Mouse (Mus musculus) left cerebral cortex, adult 2 months (tissue): ENCODE data around the gene Asic2. TPM values are rescaled to one million over a fixed set of nuclear protein-coding genes. Genes with fewer than 3 reads are reported as not detected.

ENCODE experiments used
- DNase-seq, 2 experiments: peaks; one replicate each; pipeline ENCODE4 v3.0.0; 2021 to 2022; ENCODE audit warnings: low spot score in 2 of 2, mixed read lengths in 1 of 2; ENCODE audit errors: extremely low spot score in 1 of 2
- H3K27ac ChIP-seq: fragments of 200-600 bp; 2 replicates; pipeline ENCODE4 v1.8.1; 2022
- H3K4me3 ChIP-seq: fragments of 200-600 bp; 2 replicates; pipeline ENCODE4 v1.8.1; 2022
- CTCF ChIP-seq: fragments of 200-600 bp; IDR thresholded peaks from 2 replicates; pipeline ENCODE4 v1.8.1; 2022; ENCODE audit warnings: antibody characterized with exemption, mild to moderate bottlenecking, moderate library complexity
- intact Hi-C: fragments of 180-260 bp; cut with DNase I; formaldehyde crosslinking; loops from one replicate; pipeline ENCODE4 v1.15.1; 2025
- total RNA-seq, 2 experiments: library from RNA; stranded (reverse); gene quantifications; 2 replicates each; pipeline ENCODE4 v1.2.3; 2021

Asic2 gene
- total RNA-seq, 2 experiments from 2014 or later, result 65.7 to 75.2 TPM

DNA sequence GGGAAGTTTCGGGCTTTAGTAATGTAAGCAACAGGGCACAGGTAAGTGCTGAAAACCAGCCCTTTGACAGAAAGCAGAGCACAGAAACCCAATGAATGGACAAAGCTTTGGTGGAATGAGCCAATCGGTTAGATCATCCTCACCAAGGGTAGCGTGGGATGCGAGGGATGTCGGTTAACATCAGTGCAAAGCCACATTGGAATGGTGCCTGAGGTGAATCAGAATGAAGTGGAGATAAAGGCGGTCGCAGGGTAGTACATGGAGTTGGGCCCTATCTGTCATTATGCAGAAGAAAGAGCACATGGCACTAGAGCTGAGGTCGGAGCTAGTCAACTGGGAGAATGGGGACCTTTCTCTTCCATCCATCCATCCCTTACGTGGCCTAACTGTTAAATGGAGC, 383.8 kb downstream of the Asic2 start:
- TF ChIP-seq CTCF, result no peak
- intact Hi-C loops, result loop anchor here (10.0 kb wide), 1 partner anchor 760 kb away; no protein-coding TSS in a partner anchor
- DNase-seq, result no peak
- H3K4me3 ChIP-seq, result no peak overlapping the region
- no peak overlapping the region for H3K27ac ChIP-seq

- Histone ChIP-seq H3K4me3 (no peak overlapping the region), H3K27ac (no peak overlapping the region)
- peak; percentile 35 for TF ChIP-seq CTCF
- intact Hi-C loops, result loop anchor here (10.0 kb wide), 1 partner anchor 758 kb away; no protein-coding TSS in a partner anchor
- DNase-seq, result no peak
Measured at GRCm38 (mm10) chr11:81583195-81583594, 385.1 kb downstream of the Asic2 start.

GRCm38 (mm10) chr11:81582161-81582560, 386.1 kb downstream of the Asic2 start:
- no peak for TF ChIP-seq CTCF
- intact Hi-C loops, result loop anchor here (10.0 kb wide), 1 partner anchor 757 kb away; no protein-coding TSS in a partner anchor

GRCm38 (mm10) chr11:81579753-81580152, 388.5 kb downstream of the Asic2 start:
- no peak for TF ChIP-seq CTCF
- H3K4me3 ChIP-seq, result no peak overlapping the region
- intact Hi-C loops, result loop anchor here (10.0 kb wide), 1 partner anchor 755 kb away; no protein-coding TSS in a partner anchor
- no peak for DNase-seq
- H3K27ac ChIP-seq, result no peak overlapping the region

More at GRCm38 (mm10) chr11:81582161-81582560, 386.1 kb downstream of the Asic2 start:
- no peak overlapping the region for H3K27ac ChIP-seq
- H3K4me3 ChIP-seq, result no peak overlapping the region
- no peak for DNase-seq

DNA sequence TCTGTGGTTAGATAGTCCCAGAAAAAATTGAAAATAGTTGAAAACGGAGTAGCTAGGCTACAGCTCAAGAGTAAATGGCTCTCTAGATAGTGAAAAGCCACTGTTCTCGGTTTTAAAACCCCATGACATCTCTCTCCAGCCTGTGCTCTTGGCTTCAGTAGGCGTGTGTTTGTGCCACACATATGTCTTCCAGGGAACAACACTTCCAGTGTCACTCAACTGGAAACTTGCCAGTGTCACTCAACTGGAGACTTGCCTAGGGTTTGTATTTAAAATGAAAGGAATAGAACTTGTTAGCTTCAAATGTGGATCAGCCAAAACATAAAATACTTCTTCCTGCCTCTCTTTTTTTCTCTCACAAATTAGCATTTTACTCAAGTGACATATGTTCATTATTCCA, 397.9 kb downstream of the Asic2 start:
- Histone ChIP-seq H3K4me3 (no peak overlapping the region), H3K27ac (no peak overlapping the region)
- DNase-seq, result no peak
- intact Hi-C loops, result no loop called here
- no peak for TF ChIP-seq CTCF

- no peak for TF ChIP-seq CTCF
- intact Hi-C loops, result no loop called here
Measured at GRCm38 (mm10) chr11:81564857-81565256, 403.4 kb downstream of the Asic2 start.

DNA sequence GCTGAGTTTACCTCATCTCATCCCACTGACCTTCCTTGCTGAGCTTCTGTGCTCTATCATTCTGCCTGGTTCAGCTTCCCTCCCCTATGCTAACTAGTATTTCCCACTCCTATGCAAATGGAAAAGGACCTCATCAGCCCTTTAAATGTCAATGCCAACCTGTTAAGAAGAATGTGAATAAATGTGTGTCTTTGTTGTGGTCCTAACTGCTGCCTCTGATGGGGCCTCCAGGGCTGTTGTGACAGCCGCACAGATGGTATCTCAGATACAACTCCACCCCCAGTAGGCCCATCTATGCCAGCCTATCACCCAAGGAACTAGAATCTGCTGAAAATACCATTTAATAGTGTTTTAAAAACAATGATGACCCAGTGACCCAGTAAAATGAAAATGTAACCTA, 407.9 kb downstream of the Asic2 start:
- no peak overlapping the region for H3K27ac ChIP-seq
- no peak for DNase-seq
- TF ChIP-seq CTCF, result no peak
- no peak overlapping the region for H3K4me3 ChIP-seq
- intact Hi-C loops, result no loop called here

More at GRCm38 (mm10) chr11:81564857-81565256, 403.4 kb downstream of the Asic2 start:
- H3K27ac ChIP-seq, result no peak overlapping the region
- no peak overlapping the region for H3K4me3 ChIP-seq
- peak in 1 of 2 experiments; percentile 27 for DNase-seq

DNA sequence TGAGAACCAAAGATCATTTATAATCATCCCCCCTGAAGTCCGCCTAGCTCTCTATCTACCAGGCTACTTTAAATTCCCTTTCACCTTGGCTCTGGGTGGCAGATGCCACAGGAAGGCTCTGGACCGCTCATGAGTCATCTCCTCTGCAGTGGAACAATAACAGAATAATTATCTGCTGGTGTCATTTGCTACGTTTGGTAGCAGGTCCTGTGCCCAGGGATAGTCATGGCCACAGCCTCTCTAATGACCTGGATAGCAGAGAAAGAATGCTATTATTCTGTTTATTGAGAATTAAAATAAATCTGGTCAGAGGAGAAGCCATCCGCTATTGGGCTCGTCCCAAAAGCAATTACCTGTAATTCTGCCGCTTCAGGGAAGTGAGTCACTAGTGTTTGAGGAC, 425.1 kb downstream of the Asic2 start:
- Histone ChIP-seq H3K27ac (no peak overlapping the region), H3K4me3 (no peak overlapping the region)
- DNase-seq, result no peak
- no peak for TF ChIP-seq CTCF
- intact Hi-C loops, result no loop called here

DNA sequence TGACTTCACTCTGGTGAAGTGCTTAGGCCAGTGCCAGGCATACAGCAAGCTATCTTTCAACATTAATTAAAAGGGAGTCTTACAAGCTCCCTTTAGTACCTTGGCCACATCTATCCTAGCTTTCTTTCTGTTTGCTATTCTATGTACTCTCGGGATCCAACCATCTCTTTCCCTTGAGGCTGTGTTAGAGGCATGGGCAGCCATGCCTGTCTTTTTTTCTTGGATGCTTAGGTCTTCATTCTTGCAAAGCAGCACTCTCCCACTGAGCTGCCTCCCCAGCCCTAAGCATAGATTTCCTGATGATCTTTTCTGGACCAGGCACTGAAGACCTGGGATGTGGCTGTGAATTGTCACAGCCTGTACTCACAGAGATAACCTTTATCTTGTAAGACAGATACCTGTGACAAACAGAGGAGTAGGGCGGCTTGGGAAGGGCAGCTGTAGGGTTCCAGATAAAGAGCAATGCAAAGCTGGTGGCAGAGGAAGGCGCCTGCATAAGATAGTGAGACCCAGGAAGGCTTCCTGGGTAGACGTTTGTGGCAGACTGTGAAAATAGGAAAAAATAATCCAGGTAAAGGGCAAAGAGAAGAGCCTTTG, 433.0 kb downstream of the Asic2 start:
- no peak for DNase-seq
- H3K4me3 ChIP-seq, result no peak overlapping the region
- TF ChIP-seq CTCF, result no peak
- intact Hi-C loops, result loop anchor here (10.0 kb wide), 1 partner anchor 710 kb away; no protein-coding TSS in a partner anchor
- no peak overlapping the region for H3K27ac ChIP-seq

DNA sequence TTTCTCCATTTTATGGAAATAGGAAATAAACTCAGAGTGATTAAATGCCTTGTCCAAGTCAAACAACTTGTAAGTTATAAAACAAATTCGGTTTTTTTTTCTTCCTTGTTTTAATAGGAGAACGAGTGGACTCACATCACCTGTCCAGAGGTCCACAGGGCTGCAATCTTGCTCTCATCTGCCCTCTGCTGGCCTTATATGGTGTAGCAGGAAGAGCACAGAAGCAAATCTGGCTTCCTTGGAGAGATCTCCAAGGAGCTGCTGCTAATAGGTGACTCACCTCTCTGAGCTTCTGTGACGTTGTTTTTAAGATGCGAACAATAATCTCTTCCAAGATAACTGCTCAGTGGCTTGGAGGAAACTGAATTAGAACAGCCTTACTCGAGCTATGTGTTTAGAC, 433.6 kb downstream of the Asic2 start:
- DNase-seq, result peak; percentile 63 to 75
- TF ChIP-seq CTCF, result peak; percentile 95
- intact Hi-C loops, result loop anchor here (1.0 to 10.0 kb wide), 2 partner anchors 160 to 710 kb away; no protein-coding TSS in a partner anchor

DNA sequence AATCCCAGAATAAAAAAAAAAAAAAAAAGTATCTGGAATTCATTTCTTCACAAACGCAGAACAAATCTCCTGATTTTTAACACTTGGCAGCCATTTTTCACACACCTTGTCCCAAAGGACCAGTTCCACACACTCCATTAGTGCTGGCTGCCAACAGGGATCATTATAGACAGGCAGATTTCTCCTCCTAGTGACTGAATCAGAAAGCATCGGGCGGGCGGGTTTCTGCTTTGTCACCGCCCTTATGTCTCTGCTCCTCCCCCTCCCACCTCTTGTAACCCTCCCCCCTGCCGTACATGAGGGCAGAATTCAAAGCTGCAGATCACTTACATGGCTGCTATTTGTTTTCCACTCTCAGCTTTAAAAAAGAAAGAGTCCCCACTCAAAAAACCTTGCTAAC, 436.4 kb downstream of the Asic2 start:
- no peak for TF ChIP-seq CTCF
- no peak for DNase-seq
- intact Hi-C loops, result loop anchor here (10.0 kb wide), 1 partner anchor 707 kb away; no protein-coding TSS in a partner anchor
- Histone ChIP-seq H3K27ac (no peak overlapping the region), H3K4me3 (no peak overlapping the region)

More for the DNA sequence above, 433.6 kb downstream of the Asic2 start:
- no peak overlapping the region for H3K4me3 ChIP-seq
- no peak overlapping the region for H3K27ac ChIP-seq

DNA sequence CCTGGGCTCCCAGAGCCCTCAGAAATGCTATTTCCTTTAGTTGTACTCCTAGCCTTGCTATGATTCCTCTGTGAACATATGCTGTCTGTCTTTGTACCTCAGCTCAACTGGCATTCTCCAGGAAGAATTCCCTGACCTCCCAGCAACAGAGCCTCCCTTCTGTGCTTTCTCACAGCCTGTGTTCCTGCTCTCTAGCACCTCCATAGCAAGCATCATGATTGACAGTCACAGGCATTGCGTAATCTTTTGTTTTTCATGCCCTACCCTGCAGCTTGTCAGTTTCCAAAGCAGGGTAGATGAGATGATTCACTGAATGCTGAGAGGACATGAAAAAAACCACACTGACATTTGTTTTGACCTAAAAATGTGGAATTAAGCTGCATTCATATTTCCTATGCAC, 445.3 kb downstream of the Asic2 start:
- intact Hi-C loops, result no loop called here
- no peak overlapping the region for H3K4me3 ChIP-seq
- no peak overlapping the region for H3K27ac ChIP-seq
- TF ChIP-seq CTCF, result no peak
- DNase-seq, result no peak

- TF ChIP-seq CTCF, result no peak
- DNase-seq, result no peak
- H3K4me3 ChIP-seq, result no peak overlapping the region
- no peak overlapping the region for H3K27ac ChIP-seq
- intact Hi-C loops, result no loop called here
Measured at GRCm38 (mm10) chr11:81521881-81522280, 446.4 kb downstream of the Asic2 start.
